Mouse (Mus musculus) small intestine, adult 2 months (tissue): Measurements from ENCODE around the gene St8sia1. TPM values are rescaled to one million over a fixed set of nuclear protein-coding genes. Genes with fewer than 3 reads are reported as not detected.

Experiments used
- H3K27ac ChIP-seq: fragments of 200-500 bp; 2 replicates; pipeline ENCODE4 v1.5.1; 2012; ENCODE audit warnings: low read depth, low read length, control low read depth, inconsistent platforms; ENCODE audit not compliant: insufficient read depth
- H3K27me3 ChIP-seq: fragments of 200-500 bp; 2 replicates; pipeline ENCODE4 v1.6.1; 2012; ENCODE audit warnings: mild to moderate bottlenecking, moderate library complexity, low read length, inconsistent platforms; ENCODE audit not compliant: control insufficient read depth, insufficient read depth
- H3K36me3 ChIP-seq: fragments of 200-500 bp; 2 replicates; pipeline ENCODE4 v1.6.1; 2012; ENCODE audit warnings: mild to moderate bottlenecking, low read length, control low read depth, inconsistent platforms; ENCODE audit not compliant: control insufficient read depth, insufficient read depth
- H3K4me1 ChIP-seq: fragments of 200-500 bp; 2 replicates; pipeline ENCODE4 v1.6.1; 2012; ENCODE audit warnings: low read length, inconsistent platforms, mixed read lengths; ENCODE audit not compliant: control insufficient read depth, insufficient read depth, insufficient read length
- H3K4me3 ChIP-seq: fragments of 200-500 bp; 2 replicates; pipeline ENCODE4 v1.5.1; 2012; ENCODE audit warnings: low read depth, mild to moderate bottlenecking, control low read depth, inconsistent platforms, low read length, moderate library complexity
- CTCF ChIP-seq: fragments of 200-500 bp; IDR thresholded peaks from 2 replicates; pipeline ENCODE4 v1.5.1; 2012; ENCODE audit warnings: low read depth, mild to moderate bottlenecking, control low read depth, inconsistent platforms, low read length, moderate library complexity, mixed read lengths; ENCODE audit not compliant: insufficient replicate concordance, insufficient read length; ENCODE audit errors: extremely low read depth
- POLR2A ChIP-seq: fragments of 200-500 bp; IDR thresholded peaks from 2 replicates; pipeline ENCODE4 v1.6.1; 2012; ENCODE audit warnings: low read depth, mild to moderate bottlenecking, control low read depth, inconsistent platforms, low read length, moderate library complexity
- WGBS: fragments of 180-500 bp; shearing (Covaris S2); methylation state at CpG from one replicate; pipeline ENCODE4 v1.1.7; 2018; 5-methylcytosine and 5-hydroxymethylcytosine counted together
- polyA plus RNA-seq: library from polyadenylated mRNA; depleted of rRNA; stranded (reverse); fragments of >200 nt; gene quantifications from 2 replicates; pipeline ENCODE4 v1.2.3, GENCODE M21; 2012

St8sia1 gene
- polyA plus RNA-seq, 1 experiment: 0.19 TPM

DNA sequence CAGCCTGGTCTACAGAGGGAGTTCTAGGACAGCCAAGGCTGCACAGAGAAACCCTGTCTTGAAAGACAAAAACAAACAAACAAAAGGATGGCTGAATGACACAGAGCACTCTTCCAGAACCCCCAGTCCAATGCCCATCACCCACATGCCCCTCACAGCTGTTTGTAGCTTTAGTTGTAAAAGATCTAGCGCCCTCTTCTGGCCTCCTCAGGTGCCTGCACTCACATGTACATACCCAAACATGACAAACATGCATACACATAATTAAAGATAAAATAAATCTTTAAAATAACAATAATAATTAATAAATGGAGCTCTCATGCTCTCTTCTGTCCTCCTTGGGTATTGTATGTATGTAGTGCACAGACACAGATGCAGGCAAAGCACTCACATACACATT is 13.0 kb upstream of the St8sia1 start:
- TF ChIP-seq POLR2A (no peak), CTCF (peak; percentile 15; the same call in 1 of the 2 replicates)
- H3K27me3 ChIP-seq: no peaks in the 10 kb centered on the region; the same call in 1 of the 2 replicates
- H3K4me1 ChIP-seq: no peaks in the 10 kb centered on the region
- H3K4me3 ChIP-seq: no peak overlapping the region
- 44% methylated on average over 1 of the region's 1 CpGs for WGBS
- H3K27ac ChIP-seq: no peak overlapping the region
- H3K36me3 ChIP-seq: no peaks in the 10 kb centered on the region

DNA sequence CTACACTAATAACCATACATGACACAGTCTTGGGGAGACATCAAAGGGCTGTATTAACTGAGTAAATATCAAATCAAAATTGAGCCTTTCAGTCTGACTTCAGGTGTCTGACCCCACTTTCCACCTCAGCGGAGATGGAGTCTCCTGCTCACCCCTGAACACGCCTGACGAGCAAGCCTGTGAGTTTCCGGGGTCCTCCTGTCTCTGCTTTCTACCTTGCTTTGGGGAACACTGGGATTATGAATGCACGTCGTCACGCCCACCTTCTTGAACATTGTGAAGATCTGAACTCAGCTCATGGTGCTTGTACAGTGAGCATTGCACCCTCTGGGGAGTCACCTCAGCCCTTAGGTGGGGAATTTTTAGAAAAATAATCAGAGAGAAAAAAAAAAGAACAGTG is 9.0 kb upstream of the St8sia1 start:
- Histone ChIP-seq H3K4me3 (no peak overlapping the region), H3K27me3 (no peaks in the 10 kb centered on the region; the same call in 1 of the 2 replicates), H3K36me3 (no peaks in the 10 kb centered on the region), H3K4me1 (no peaks in the 10 kb centered on the region), H3K27ac (no peak overlapping the region)
- TF ChIP-seq POLR2A: no peak
- no peak for TF ChIP-seq CTCF
- 87% methylated on average over 7 of the region's 7 CpGs for WGBS

DNA sequence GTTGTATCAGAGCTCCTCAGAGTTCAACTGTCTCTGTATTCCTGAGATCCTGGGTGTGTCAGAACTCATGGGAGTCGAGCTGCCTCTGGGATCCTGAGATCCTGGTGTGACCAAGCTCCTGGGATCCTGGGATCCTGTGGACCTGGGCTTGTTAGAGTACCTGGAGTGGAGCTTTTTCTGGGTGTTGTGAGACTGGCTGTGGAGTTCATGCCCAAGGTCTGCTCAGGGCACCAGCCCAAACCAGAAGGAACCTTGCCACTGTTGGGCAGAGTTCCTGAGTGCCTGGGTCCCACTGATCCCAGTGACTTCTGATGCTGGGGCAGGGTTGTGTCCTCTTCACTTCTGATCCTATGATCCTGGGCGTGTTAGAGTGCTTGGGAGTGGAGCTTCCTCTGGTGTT is 8.0 kb upstream of the St8sia1 start:
- no peaks in the 10 kb centered on the region; the same call in 1 of the 2 replicates for H3K27me3 ChIP-seq

DNA sequence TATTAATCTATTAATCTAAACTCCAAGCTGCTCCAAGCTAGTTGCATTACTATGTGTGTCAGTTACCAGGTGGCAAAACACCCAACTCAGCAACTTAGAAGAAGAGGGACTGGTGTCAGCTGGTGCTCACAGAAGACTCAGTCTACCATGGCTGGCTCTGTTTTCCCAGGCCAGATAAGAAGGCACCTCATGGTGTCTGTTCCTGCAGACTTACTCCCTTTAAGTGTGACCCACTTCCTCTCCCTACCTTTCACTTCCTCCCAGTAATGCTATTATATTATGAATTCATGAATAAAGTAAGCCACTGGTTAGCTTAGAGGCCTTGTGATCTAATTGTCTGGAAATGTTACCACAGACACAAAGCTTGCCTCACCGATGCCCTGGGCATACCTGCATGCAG is 3.2 kb upstream of the St8sia1 start:
- no peak overlapping the region for H3K27ac ChIP-seq
- H3K4me3 ChIP-seq: no peak overlapping the region
- 84% methylated on average over 1 of the region's 1 CpGs for WGBS
- no peaks in the 10 kb centered on the region for H3K4me1 ChIP-seq
- 0 out of 2 replicates have a peak, but pooled peaks cover 3% of the 10 kb centered on the region for H3K27me3 ChIP-seq
- H3K36me3 ChIP-seq: no peaks in the 10 kb centered on the region
- TF ChIP-seq CTCF: no peak
- TF ChIP-seq POLR2A: no peak

More for the DNA sequence above, 8.0 kb upstream of the St8sia1 start:
- H3K27ac ChIP-seq: no peak overlapping the region
- H3K36me3 ChIP-seq: no peaks in the 10 kb centered on the region
- TF ChIP-seq CTCF (no peak), POLR2A (no peak)
- H3K4me3 ChIP-seq: no peak overlapping the region
- H3K4me1 ChIP-seq: no peaks in the 10 kb centered on the region
- 41% methylated on average over 2 of the region's 2 CpGs for WGBS

DNA sequence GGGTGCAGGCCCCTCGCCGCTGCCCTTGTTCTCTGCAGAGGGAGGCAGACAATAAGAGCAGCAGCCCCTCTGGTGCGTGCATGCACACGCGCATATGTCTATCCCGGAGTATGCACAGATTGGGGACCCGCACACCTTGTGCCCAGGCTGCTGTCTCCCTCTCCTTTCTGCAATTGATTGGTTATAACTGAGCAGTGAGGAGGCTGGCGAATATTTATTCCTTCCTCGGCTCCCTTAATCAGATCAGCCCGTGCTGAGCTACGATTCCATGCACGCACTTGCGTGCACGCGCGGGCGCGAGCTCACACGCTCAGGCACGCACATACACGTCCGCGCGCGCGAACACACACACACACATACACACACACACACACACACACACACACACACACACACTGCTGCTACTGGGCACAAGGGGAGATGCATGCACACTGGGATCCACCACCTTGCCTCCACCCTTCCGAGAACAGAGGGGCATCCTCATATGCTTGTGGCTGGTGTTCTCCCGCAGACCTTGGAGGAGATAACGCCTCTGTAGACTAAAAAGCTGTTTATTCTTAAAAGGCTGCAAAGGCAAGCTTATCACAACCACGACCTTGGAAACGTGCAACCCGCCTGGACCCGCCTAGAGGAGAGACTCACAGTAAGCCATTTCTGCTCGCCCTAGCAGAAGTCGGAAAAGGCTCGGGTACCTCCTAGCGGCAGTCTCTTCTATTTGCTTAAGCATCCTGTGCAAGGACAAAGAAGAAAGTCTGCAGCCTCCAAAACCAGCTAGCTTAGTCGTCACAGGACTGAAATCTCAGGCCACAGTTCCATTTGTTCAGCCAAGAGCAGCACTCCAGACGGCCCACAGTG is 506 bp upstream of the St8sia1 start:
- Histone ChIP-seq H3K27me3 (0 out of 2 replicates have a peak, but pooled peaks cover 3% of the 10 kb centered on the region), H3K27ac (no peak overlapping the region), H3K36me3 (no peaks in the 10 kb centered on the region), H3K4me1 (no peaks in the 10 kb centered on the region), H3K4me3 (peak overlapping the region; percentile 53)
- whole genome bisulfite sequencing: 2% methylated on average over 39 of the region's 39 CpGs
- no peak for TF ChIP-seq POLR2A
- peak; percentile 39; the same call in 1 of the 2 replicates for TF ChIP-seq CTCF

DNA sequence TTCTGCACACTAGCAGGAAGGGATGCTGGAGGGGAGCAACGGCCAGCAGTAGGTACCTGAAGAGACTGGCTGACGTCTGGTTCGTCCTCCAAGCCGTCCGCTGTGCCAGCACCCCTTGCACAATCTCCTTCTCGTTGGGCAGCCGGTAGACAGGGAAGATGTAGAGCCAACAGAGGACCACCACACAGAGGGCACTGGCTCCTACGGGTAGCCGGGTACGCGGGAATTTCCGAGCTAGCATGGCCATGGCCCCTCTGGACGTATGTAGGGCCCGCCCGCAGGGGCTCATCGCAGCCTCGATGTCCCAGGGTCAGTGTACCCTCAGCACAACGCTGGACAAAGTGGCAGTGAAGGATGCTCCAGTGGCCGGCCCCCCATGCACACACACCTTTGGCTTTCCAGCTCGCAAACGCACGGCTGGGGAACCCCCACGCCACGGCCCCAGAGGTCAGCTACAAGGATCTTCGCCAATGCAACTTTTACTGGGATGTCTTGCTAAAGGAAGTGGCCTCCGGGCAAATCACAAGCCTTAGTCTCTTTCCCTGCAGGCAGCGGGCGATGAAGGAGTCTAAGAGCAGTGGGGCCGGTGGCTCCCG is 674 bp downstream of the St8sia1 start:
- Histone ChIP-seq H3K4me1 (no peaks in the 10 kb centered on the region), H3K4me3 (peak overlapping the region; percentile 53), H3K27ac (no peak overlapping the region), H3K36me3 (no peaks in the 10 kb centered on the region), H3K27me3 (0 out of 2 replicates have a peak, but pooled peaks cover 3% of the 10 kb centered on the region)
- TF ChIP-seq POLR2A (no peak), CTCF (no peak)
- WGBS: 28% methylated on average over 30 of the region's 30 CpGs

DNA sequence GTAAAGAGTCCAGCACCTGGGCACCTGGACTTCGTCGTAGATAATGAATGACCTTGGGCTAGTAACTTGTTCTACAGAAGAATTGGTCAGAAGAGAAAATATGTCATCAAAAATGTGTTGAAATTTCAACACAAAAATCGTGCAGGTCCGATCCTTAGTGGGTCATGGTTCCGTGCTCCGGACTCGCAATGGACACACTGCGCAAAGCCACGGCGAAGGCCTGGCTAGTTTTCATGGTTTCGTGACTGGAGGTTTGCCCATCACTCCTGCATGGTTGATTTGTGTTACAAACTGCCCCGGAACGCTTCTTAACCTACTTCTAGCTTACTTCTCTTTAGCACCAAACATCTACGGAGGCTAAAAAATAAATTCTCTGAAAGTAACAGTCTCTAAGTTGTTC is 1.4 kb downstream of the St8sia1 start:
- TF ChIP-seq POLR2A: no peak
- TF ChIP-seq CTCF: no peak
- no peak overlapping the region for H3K27ac ChIP-seq
- 85% methylated on average over 14 of the region's 14 CpGs for WGBS
- no peak overlapping the region for H3K4me3 ChIP-seq
- no peaks in the 10 kb centered on the region for H3K36me3 ChIP-seq
- H3K4me1 ChIP-seq: no peaks in the 10 kb centered on the region
- 0 out of 2 replicates have a peak, but pooled peaks cover 3% of the 10 kb centered on the region for H3K27me3 ChIP-seq
